Mouse (Mus musculus) lung, postnatal 25 days (tissue): ENCODE measurements around the gene Fhod1.

ENCODE experiments used
- DNase-seq: peaks from one replicate; pipeline ENCODE4 v3.0.0; 2022; ENCODE audit warnings: low spot score

Fhod1 gene

DNA sequence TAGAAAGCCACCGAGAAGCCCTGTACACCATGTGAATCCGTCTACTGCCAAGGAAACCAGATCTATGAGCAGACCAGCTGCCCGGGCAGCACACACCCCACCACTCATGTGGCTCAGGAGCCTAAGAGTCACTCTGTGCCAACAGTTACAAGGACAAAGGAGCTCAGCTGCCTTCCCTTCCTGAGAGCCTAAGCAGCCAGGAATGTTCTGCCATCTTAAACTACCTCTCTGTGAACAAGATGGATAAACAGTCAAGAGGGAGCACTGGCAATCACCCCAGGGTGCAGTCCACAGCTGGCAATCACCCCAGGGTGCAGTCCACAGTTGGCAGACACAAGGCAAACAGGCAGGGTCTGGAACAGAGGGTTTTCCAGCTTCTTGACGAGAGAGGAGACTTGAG lies 29.8 kb downstream of the Fhod1 start:
- peak; percentile 86 for DNase-seq

- DNase-seq = no peak
Measured at GRCm38 (mm10) chr8:105315073-105315769, 32.5 kb downstream of the Fhod1 start.

DNA sequence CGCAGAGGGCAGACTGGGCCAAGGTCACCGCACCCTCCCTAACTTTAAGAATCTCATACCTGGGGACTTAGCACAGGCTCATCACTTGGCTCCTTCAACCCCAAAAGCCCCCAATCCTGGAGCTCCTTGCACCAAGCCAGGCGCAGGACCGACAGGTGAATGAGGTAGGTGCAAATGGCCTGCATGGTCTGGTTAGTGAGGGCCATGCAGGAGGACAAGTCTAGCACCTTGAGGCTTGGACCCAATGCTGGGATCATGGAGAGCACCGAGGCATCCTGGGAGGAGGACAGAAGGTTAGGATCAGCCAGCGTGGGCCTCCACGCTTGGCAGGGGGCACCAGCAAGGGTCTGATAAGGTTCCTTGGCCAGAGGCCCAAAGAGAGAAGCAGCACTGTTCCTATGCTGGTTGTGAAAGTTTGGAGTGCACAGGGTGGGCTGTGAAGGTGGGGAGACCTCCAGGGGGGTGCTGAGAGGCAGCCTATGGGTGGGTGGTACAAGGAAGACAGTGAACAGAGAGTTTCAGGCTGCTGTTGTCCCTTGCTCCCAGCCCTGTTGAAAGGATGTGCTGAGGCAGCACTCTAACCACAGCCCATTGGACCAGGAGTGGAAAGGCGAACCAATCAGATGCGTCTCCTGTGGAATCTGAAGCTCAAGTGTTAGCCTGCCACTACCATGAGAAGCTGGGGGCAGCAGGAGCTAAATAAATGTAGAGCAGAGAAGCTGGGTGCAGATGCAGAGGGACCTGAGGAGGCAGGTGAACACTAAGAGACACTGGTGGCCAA lies 33.9 kb downstream of the Fhod1 start:
- DNase-seq = no peak

DNA sequence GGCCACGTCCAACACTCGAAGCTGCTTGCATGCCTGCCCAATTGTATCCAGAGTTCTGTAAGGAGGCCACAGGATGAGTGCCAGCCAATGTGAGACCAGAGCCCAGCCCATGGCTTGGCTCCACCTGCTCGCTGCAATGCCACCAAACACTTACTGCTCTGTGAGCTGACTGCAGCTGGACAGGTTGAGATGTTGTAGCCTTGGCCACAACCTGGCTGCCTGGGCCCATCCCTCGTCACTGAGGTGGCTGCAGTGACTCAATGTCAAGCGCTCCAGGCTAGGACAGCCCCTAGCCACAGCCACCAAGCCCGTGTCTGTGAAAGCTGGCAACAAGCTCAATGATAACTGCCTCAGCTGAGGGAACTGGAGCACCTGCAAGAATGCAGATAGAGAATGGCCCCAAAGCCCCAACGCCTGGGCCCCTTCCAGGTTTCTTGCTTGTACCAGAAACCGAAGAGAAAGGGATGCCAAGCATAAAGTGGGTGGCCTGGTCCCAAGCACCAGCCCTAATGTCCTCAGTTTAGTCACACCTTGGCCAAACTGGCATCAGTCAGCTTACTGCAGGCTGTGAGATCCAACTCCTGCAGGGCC lies 34.8 kb downstream of the Fhod1 start:
- DNase-seq = no peak

- no peak for DNase-seq
Measured at GRCm38 (mm10) chr8:105311718-105312117, 36.0 kb downstream of the Fhod1 start.

GRCm38 (mm10) chr8:105310118-105310517 lies 37.6 kb downstream of the Fhod1 start:
- no peak for DNase-seq

DNA sequence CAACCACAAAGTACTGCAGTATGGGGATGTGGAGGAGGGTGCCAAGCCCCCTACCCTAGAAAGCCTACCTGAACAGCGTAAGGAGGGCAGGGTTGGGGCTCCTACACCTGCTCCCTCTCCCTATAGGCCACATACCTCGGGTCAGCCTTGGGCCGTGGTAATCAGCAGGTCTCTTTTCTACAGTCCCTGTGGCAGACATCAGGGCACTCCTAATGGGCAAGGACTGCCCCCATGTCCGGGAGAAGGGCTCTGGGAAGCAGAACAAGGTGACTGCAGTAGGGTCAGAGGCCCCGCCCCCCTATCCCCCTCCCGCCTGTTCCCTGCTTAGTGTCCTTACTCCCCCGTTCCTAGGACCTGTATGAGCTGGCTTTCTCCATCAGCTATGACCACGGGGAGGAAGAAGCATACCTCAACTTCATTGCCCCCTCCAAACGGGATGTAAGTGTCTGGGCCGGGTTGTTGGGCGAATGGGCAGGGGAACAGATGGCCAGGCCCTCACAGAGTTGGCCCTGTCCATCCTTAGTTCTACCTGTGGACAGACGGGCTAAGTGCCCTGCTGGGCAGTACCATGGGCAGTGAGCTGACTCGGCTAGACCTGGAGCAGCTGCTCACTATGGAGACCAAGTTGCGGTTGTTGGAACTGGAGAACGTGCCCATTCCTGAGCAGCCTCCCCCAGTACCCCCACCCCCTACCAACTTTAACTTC lies 38.5 kb downstream of the Fhod1 start:
- DNase-seq = no peak

DNA sequence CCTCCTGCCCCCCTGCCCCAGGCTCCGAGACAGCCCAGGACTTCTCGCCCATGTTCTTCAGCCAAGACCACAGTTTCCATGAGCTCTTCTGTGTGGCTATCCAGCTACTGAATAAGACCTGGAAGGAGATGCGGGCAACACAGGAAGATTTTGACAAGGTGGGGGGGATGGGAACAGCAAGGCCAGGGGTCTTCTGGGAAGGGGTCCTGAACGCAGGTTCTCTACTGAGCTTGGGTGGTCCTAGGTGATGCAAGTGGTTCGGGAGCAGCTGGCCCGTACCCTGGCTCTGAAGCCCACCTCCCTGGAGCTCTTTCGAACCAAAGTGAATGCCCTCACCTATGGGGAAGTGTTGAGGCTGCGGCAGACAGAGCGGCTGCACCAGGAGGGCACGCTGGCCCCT lies 39.3 kb downstream of the Fhod1 start:
- DNase-seq = no peak

DNA sequence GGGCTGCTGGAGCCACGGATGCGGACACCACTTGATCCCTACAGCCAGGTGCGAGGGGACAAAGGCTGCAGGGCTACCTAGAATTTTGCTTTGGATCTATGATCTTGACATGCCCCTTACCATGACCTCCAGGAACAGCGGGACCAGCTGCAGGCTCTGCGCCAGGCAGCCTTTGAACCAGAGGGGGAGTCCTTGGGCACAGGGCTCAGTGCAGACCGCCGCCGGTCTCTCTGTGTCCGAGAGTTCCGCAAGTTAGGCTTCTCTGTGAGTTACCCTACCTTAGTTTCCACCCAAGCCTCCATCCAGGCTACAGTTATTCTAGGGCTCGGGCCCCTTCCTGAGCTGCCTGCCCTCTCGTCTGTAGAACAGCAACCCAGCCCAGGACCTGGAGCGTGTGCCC lies 40.1 kb downstream of the Fhod1 start:
- DNase-seq = no peak

DNA sequence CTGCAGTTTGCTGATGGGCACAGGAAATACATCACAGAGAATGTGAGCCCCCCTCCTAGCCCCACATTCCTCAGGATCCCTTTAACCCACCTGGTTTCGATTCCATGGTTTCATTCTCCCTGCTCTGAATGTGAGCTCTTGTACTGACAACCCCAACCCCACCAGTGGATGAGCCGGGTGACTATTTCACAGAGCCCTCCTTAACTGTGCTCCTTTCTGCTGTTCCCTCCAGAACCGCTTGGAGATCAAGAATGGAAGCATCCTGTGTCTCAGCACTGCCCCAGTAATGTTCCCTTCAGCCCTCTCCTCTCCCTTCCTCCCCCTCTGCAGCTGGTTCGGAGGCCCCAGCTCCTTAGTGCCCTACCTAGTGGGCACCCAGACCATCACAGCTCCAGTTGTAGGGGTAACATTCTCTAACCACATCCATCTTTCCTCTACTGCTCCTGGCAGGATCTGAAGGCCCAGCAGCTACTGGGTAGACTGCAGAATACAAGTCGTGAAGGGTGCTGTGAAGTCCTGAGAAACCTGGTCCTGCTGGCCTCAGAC lies 41.5 kb downstream of the Fhod1 start:
- no peak for DNase-seq

DNA sequence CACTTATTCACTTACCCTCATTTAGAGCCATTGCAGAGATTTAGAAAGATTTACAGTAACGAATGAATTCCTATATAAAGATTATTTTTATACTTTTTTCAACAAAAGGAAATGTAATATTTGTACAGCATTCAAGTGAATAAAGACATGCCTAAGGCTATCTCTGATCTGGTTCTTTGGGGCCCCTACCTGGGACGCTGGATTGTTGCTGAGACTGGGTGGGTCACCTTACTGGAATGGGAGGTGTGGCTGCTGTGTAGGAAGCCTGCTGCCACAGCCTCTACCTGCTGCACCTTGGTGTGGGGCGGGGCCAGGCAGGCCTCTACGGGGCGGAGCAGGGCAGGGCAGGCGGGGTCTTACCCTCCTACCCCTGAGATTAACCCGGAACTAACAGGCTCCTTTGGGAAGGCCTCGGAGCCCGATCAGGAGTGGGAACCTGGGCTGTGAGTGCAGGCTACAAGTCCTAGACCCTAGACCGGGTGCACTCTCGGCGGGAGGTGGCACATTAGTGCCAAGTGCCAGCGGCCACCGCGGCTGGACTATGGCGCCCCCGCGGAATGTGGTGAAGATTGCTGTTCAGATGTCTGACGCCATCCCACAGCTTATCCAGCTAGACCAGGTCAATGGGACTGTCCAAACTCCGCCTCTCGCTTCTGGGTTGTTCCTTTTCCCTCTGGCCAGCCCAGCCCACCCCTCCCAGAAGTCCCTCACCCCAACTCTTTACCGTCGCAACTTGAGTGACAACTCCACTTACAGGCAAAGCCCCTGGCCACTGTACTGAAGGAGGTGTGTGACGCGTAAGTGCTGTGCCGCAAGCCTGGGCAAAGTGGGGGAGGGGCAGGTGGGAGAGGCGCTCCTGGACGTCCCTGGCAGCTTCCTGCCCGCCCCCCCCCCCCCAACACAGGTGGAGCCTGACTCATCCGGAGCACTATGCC lies 42.3 kb downstream of the Fhod1 start, which contains the start of gene Elmo3:
Gene Elmo3, plus strand, starts transcription at position 391 of the 935 bp plus-strand sequence.
- peak; percentile 86 for DNase-seq

GRCm38 (mm10) chr8:105304325-105305210 lies 43.2 kb downstream of the Fhod1 start:
- DNase-seq = no peak

DNA sequence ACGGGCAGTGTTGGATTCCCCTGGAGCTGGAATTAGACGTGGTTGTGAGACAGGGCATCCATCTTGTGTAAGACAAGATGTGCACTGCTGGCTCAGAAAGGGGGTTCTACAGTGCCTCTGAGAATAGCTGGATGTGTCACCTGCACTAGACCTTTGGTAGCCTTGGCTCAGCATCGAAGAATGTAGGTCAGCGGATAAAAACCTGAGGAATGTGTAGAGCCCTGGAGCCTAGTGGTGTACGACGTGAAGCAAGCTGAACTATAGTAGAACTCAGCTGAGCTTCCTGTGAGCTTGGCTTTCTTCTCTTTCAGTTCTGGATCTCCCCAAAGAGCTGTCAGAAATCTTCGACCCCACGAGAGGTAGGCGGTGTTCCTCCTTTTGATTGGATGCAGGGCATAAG lies 43.9 kb downstream of the Fhod1 start:
- no peak for DNase-seq

- DNase-seq = no peak
Measured at GRCm38 (mm10) chr8:105303396-105303795, 44.4 kb downstream of the Fhod1 start.

- no peak for DNase-seq
Measured at GRCm38 (mm10) chr8:105299962-105300361, 47.8 kb downstream of the Fhod1 start.

GRCm38 (mm10) chr8:105298351-105299252 lies 49.2 kb downstream of the Fhod1 start:
- DNase-seq = no peak

DNA sequence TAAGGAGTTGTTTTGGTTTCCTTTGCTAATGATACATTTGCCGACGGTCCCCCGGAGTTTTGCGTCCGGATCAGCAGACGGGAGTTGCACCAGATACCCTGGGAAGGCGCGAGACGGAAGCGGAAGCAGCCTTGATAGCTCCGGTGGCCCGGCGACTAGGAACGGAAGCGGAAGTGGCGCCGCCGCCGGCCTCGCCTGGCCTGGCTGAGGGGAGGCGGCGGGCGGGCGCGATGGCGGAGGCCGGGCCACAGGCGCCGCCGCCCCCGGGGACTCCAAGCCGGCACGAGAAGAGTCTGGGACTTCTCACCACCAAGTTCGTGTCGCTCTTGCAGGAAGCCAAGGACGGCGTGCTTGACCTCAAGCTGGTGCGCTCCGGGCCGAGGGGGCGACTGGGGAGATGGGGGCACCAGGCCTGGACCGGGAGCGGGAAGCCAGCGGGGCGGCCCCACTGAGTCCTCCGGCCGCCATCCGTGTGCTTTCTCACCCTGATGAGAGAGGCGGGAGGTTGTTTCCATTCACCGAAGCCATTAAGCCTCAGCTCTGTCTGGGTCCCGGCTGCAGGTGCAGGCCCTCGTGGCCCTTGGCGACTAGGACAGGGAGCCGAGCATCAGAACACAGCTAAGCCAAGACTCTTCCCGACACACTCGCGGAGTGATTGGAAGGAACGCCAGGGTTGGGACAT lies 50.1 kb downstream of the Fhod1 start, which contains the start of gene E2f4:
Gene E2f4, plus strand, starts transcription at position 153 of the 682 bp plus-strand sequence.
- peak; percentile 95 for DNase-seq

DNA sequence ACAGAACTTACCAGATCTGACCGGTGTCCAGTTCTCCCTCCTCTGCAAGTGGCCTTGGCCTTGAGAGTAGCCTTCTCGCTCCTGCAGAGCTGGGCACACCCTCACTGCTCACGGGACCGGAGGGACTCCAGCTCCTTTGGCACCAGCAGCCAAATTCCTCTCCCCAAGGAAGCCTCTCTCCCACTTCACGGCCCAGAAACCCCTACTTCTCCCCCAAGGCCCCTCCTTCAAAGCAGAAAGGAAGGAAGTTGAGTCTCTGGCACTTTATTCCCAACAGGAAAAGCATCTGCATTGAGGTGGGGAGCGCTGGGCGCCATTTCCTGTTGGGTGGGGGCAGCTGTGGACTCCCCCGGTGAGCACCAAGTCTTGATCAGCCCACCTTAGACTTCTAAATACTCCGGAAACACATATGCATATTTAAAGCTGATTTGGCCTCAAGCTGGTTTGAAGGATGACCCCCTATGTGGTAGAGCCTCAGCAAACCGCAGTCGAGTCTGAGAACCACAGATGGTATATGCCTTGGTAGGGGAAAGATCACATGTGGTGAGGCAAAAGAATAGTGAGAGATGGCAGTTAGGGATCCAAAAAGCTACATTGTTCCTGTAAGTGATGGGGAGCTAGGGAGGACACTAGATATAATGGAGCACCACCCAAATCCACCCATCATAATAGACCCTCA lies 51.7 kb downstream of the Fhod1 start, which contains the start of gene Exoc3l:
Gene Exoc3l, minus strand, starts transcription at position 207 of the 679 bp plus-strand sequence.
- peak; percentile 48 for DNase-seq
